Mouse (Mus musculus) forebrain, embryonic 15.5 days (tissue): ENCODE data around the gene Shld2. TPM values are rescaled to one million over a fixed set of nuclear protein-coding genes. Genes with fewer than 3 reads are reported as not detected.
"Not testable (repeated sequence)": the region's sequence is repeated elsewhere in the genome, so short reads cannot be mapped to it uniquely, and the experiment has no call there.

Experiments
- ATAC-seq: fragments of 200-750 bp; cut with Nextera tagmentation; replicated peaks from 2 replicates; pipeline ENCODE4 v1.8.0; 2017; ENCODE audit warnings: mild to moderate bottlenecking, moderate TSS enrichment, moderate library complexity
- H3K27ac ChIP-seq: fragments of 300-500 bp; sonication (generic); replicated peaks from 2 replicates; pipeline ENCODE4 v1.5.1; 2015; ENCODE audit warnings: mild to moderate bottlenecking, inconsistent platforms
- H3K27me3 ChIP-seq: fragments of 300-500 bp; sonication (generic); 2 replicates; pipeline ENCODE4 v1.6.1; 2015; ENCODE audit warnings: inconsistent platforms
- H3K36me3 ChIP-seq: fragments of 300-500 bp; sonication (generic); 2 replicates; pipeline ENCODE4 v1.6.1; 2015; ENCODE audit warnings: mild to moderate bottlenecking, inconsistent platforms
- H3K4me1 ChIP-seq: fragments of 300-500 bp; sonication (generic); 2 replicates; pipeline ENCODE4 v1.6.1; 2015; ENCODE audit warnings: inconsistent platforms
- H3K4me2 ChIP-seq: fragments of 300-500 bp; sonication (generic); replicated peaks from 2 replicates; pipeline ENCODE4 v1.6.1; 2015; ENCODE audit warnings: mild to moderate bottlenecking, inconsistent platforms
- H3K4me3 ChIP-seq: fragments of 300-500 bp; sonication (generic); 2 replicates; pipeline ENCODE4 v1.5.1; 2015; ENCODE audit warnings: mild to moderate bottlenecking, inconsistent platforms
- H3K9ac ChIP-seq: fragments of 300-500 bp; sonication (generic); replicated peaks from 2 replicates; pipeline ENCODE4 v1.6.1; 2015; ENCODE audit warnings: mild to moderate bottlenecking, inconsistent platforms
- H3K9me3 ChIP-seq: fragments of 300-500 bp; sonication (generic); 2 replicates; pipeline ENCODE4 v1.6.1; 2016; ENCODE audit warnings: inconsistent platforms
- WGBS: fragments of 180-500 bp; shearing (Covaris S2); methylation state at CpG from one replicate; pipeline ENCODE4 v1.1.7; 2015; ENCODE audit warnings: mixed read lengths; 5-methylcytosine and 5-hydroxymethylcytosine counted together
- polyA plus RNA-seq: library from polyadenylated mRNA; unstranded; fragments of >200 nt; fragmentation: Nextera tagmentation; extraction: Ambion mirVana; gene quantifications from 2 replicates; pipeline ENCODE4 v1.2.1, GENCODE M21; 2015

Gene Shld2
- polyA plus RNA-seq, 1 experiment from 2014 or later, result 8.0 TPM

DNA sequence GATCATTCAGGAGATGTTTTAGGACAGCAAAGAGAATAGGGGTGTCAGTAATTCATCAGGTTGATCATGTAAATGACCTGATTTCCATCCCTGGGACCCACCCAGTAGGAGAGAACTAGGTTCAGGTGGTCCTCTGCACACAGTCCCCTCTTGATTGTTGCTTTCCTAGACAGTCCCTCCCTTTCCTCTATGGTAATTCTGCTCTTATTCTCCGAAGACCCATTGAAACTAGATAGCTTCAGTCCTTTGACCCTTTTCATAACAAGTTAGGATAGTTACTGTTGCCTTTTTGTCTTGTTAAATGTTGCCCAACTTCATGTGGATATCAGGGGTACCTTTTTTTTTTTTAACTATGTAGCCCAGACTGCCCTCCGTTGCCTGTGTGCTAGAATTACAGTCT, 6.1 kb upstream of the Shld2 start:
- Histone ChIP-seq H3K4me2 (no peak overlapping the region), H3K27ac (no peak overlapping the region), H3K9me3 (no peaks in the 10 kb centered on the region), H3K4me1 (peaks cover 33% of the 10 kb centered on the region), H3K36me3 (peaks cover 19% of the 10 kb centered on the region), H3K27me3 (no peaks in the 10 kb centered on the region), H3K9ac (no peak overlapping the region), H3K4me3 (no peak overlapping the region)
- 98% methylated on average over 2 of the region's 2 CpGs for whole genome bisulfite sequencing
- no peak for ATAC-seq

- no peaks in the 10 kb centered on the region for H3K27me3 ChIP-seq
- WGBS, result 89% methylated on average over 3 of the region's 3 CpGs
- no peak overlapping the region for H3K9ac ChIP-seq
- peaks cover 33% of the 10 kb centered on the region for H3K4me1 ChIP-seq
- no peak overlapping the region for H3K4me3 ChIP-seq
- no peak for ATAC-seq
- H3K4me2 ChIP-seq, result no peak overlapping the region
- H3K36me3 ChIP-seq, result peaks cover 6% of the 10 kb centered on the region
- H3K27ac ChIP-seq, result no peak overlapping the region
- no peaks in the 10 kb centered on the region for H3K9me3 ChIP-seq
Observed at GRCm38 (mm10) chr14:34314796-34315195, 4.5 kb upstream of the Shld2 start.

DNA sequence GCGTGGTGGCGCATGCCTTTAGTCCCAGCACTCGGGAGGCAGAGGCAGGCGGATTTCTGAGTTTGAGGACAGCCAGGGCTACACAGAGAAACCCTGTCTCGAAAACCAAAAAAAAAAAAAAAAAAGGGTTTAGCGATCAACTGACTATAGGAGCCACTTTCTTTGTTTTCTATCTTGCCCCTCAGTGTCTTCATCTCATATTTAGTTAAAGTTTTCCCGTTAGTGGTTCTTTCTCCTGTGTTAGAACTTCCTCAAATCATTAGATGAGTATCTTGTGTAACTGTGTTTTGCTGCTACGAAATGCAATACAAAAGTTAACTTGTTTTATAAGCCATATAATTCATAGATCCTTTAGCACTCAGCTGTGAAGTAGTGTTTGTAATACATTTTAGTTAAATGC, 4.1 kb upstream of the Shld2 start:
- 88% methylated on average over 8 of the region's 8 CpGs for WGBS
- ATAC-seq, result not testable (repeated sequence)

GRCm38 (mm10) chr14:34313612-34314011, 3.3 kb upstream of the Shld2 start:
- 86% methylated on average over 3 of the region's 3 CpGs for WGBS

More for the DNA sequence above, 4.1 kb upstream of the Shld2 start:
- not testable (repeated sequence) for H3K36me3 ChIP-seq, H3K4me3 ChIP-seq, H3K4me2 ChIP-seq, H3K27me3 ChIP-seq, H3K9me3 ChIP-seq, H3K27ac ChIP-seq, H3K9ac ChIP-seq
- H3K4me1 ChIP-seq, result peaks cover 33% of the 10 kb centered on the region

DNA sequence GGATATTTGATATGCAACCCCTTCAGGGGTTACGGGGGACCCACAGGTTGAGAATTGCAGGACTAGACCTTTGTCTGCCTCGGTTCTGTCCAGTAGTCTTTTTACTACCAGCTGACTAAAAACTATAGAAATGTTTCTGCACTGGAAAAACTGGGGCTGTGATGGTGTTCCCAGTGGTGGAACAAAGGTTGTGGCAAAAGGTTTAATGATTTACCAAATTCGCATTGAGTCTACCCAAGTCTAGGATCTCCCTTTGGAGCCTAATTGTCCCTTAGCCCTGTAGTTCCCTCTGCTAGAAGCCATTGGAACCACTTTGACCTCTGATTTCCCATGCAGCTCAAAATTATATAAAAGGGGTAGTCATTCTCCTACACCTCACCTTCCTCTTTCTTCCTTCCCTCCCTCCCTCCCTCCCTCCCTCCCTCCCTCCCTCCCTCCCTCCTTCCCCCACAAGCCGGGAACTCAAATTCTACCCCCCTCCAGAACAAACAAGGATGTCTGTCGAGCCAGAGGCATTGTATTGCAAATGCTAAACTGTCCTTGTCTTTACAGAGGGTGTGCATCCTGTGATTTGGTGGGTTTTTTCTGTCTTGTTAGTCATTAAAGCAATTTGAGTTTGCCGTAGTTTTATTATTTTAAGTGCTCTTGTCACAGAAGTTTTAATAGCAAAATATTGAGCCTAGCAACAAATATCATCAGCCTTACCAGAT, 2.2 kb upstream of the Shld2 start:
- peak overlapping the region; percentile 51 for H3K4me2 ChIP-seq
- ATAC-seq, result no peak
- peaks cover 33% of the 10 kb centered on the region for H3K4me1 ChIP-seq
- 22% methylated on average over 5 of the region's 6 CpGs for WGBS
- no peaks in the 10 kb centered on the region for H3K9me3 ChIP-seq
- H3K27me3 ChIP-seq, result no peaks in the 10 kb centered on the region
- H3K9ac ChIP-seq, result peak overlapping the region; percentile 86
- H3K4me3 ChIP-seq, result peak overlapping the region; percentile 78
- 0 out of 2 replicates have a peak, but pooled peaks cover 3% of the 10 kb centered on the region for H3K36me3 ChIP-seq
- H3K27ac ChIP-seq, result no peak overlapping the region

More at GRCm38 (mm10) chr14:34313612-34314011, 3.3 kb upstream of the Shld2 start:
- ATAC-seq, result no peak
- H3K36me3 ChIP-seq, result 0 out of 2 replicates have a peak, but pooled peaks cover 3% of the 10 kb centered on the region
- H3K4me3 ChIP-seq, result no peak overlapping the region
- no peak overlapping the region; the same call in 1 of the 2 replicates for H3K4me2 ChIP-seq
- no peak overlapping the region for H3K9ac ChIP-seq
- no peaks in the 10 kb centered on the region for H3K9me3 ChIP-seq
- no peak overlapping the region for H3K27ac ChIP-seq
- peaks cover 33% of the 10 kb centered on the region for H3K4me1 ChIP-seq
- H3K27me3 ChIP-seq, result no peaks in the 10 kb centered on the region

- 3% methylated on average over 4 of the region's 4 CpGs for WGBS
- Histone ChIP-seq H3K36me3 (no peaks in the 10 kb centered on the region), H3K9me3 (no peaks in the 10 kb centered on the region), H3K4me3 (peak overlapping the region; percentile 78), H3K4me2 (peak overlapping the region; percentile 51), H3K27ac (no peak overlapping the region), H3K9ac (peak overlapping the region; percentile 86), H3K27me3 (no peaks in the 10 kb centered on the region), H3K4me1 (peaks cover 33% of the 10 kb centered on the region)
- ATAC-seq, result no peak
Observed at GRCm38 (mm10) chr14:34311691-34312090, 1.4 kb upstream of the Shld2 start.

- H3K27me3 ChIP-seq, result no peaks in the 10 kb centered on the region
- H3K4me2 ChIP-seq, result peak overlapping the region; percentile 51
- H3K27ac ChIP-seq, result peak overlapping the region; percentile 91
- under 1% methylated on average over 47 of the region's 47 CpGs for WGBS
- H3K36me3 ChIP-seq, result no peaks in the 10 kb centered on the region
- peak overlapping the region; percentile 86 for H3K9ac ChIP-seq
- ATAC-seq, result peak; percentile 39
- H3K9me3 ChIP-seq, result no peaks in the 10 kb centered on the region
- H3K4me1 ChIP-seq, result peaks cover 33% of the 10 kb centered on the region
- peak overlapping the region; percentile 78 for H3K4me3 ChIP-seq
Observed at GRCm38 (mm10) chr14:34311021-34311631, 833 bp upstream of the Shld2 start.

GRCm38 (mm10) chr14:34309907-34310233, 423 bp downstream of the Shld2 start:
- H3K4me1 ChIP-seq, result peaks cover 27% of the 10 kb centered on the region
- H3K27ac ChIP-seq, result peak overlapping the region; percentile 91
- no peak for ATAC-seq
- H3K27me3 ChIP-seq, result no peaks in the 10 kb centered on the region
- peak overlapping the region; percentile 78 for H3K4me3 ChIP-seq
- H3K9ac ChIP-seq, result peak overlapping the region; percentile 86
- no peaks in the 10 kb centered on the region for H3K36me3 ChIP-seq
- 10% methylated on average over 5 of the region's 5 CpGs for WGBS
- H3K9me3 ChIP-seq, result no peaks in the 10 kb centered on the region
- H3K4me2 ChIP-seq, result peak overlapping the region; percentile 51

GRCm38 (mm10) chr14:34309266-34309665, 1.0 kb downstream of the Shld2 start:
- Histone ChIP-seq H3K27ac (no peak overlapping the region), H3K9me3 (no peaks in the 10 kb centered on the region), H3K9ac (no peak overlapping the region), H3K4me1 (peaks cover 22% of the 10 kb centered on the region), H3K4me2 (no peak overlapping the region), H3K36me3 (no peaks in the 10 kb centered on the region), H3K27me3 (no peaks in the 10 kb centered on the region), H3K4me3 (no peak overlapping the region)
- ATAC-seq, result no peak
- WGBS, result 90% methylated on average over 4 of the region's 4 CpGs

GRCm38 (mm10) chr14:34303265-34303680, 7.0 kb downstream of the Shld2 start:
- WGBS, result 45% methylated on average over 5 of the region's 5 CpGs
- Histone ChIP-seq H3K27me3 (no peaks in the 10 kb centered on the region), H3K36me3 (no peaks in the 10 kb centered on the region), H3K9ac (no peak overlapping the region), H3K4me3 (no peak overlapping the region), H3K27ac (no peak overlapping the region), H3K4me2 (no peak overlapping the region), H3K9me3 (no peaks in the 10 kb centered on the region), H3K4me1 (no peaks in the 10 kb centered on the region)
- ATAC-seq, result no peak

- H3K4me1 ChIP-seq, result no peaks in the 10 kb centered on the region
- H3K27ac ChIP-seq, result no peak overlapping the region
- no peaks in the 10 kb centered on the region for H3K9me3 ChIP-seq
- H3K36me3 ChIP-seq, result no peaks in the 10 kb centered on the region
- WGBS, result 88% methylated on average over 5 of the region's 5 CpGs
- no peak overlapping the region for H3K4me3 ChIP-seq
- H3K4me2 ChIP-seq, result no peak overlapping the region
- no peak for ATAC-seq
- H3K27me3 ChIP-seq, result no peaks in the 10 kb centered on the region
- H3K9ac ChIP-seq, result no peak overlapping the region
Observed at GRCm38 (mm10) chr14:34302681-34303242, 7.5 kb downstream of the Shld2 start.

DNA sequence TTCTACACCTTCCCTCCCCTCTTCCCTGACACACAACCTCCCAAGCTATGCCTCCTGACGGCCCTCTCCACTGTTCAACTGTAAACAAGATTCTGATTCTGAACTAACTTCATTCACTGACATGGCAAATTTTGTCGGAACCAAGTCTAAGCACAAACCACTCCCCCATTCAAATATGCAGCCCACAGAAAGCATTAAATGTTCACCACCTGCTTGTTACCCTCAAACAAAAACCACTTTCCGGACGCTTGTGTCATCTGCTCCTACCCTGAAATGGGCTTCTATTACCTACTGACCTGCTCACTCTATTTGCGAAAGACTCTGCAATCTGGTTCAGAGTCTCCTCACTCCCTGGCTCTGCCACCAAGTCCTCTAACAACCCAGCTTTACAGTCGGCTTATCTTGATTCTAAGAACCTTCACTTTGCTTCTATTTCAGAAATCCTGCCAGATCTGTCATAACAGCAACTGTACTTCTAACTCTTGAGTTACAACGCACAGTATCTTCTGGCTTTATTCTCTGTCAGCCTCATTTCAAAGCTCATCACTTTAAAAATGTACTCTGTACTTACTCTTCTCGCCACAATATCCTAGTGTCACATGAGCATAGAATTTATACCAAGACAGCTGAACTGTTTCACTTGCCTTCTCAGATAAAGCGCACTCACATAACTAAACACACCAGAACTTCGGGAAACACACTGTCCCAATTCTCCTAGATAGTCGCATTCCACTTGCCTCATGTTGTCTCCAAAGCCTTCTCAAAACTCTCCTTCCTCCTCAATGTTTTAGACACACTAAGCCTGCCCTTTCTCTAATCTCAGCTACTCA, 11.2 kb downstream of the Shld2 start:
- ATAC-seq, result no peak
- no peak overlapping the region for H3K4me2 ChIP-seq
- H3K4me1 ChIP-seq, result no peaks in the 10 kb centered on the region
- no peak overlapping the region for H3K27ac ChIP-seq
- no peaks in the 10 kb centered on the region for H3K36me3 ChIP-seq
- H3K9me3 ChIP-seq, result no peaks in the 10 kb centered on the region
- H3K9ac ChIP-seq, result no peak overlapping the region
- H3K27me3 ChIP-seq, result no peaks in the 10 kb centered on the region
- H3K4me3 ChIP-seq, result no peak overlapping the region
- WGBS, result 84% methylated on average over 11 of the region's 11 CpGs
